Mouse (Mus musculus) C2C12 (cell line): Measurements from ENCODE around the gene Anks1.

Source experiments
- CEBPB ChIP-seq: IDR thresholded peaks from one replicate; pipeline ENCODE4 v1.6.1; 2011; ENCODE audit warnings: low read depth, mild to moderate bottlenecking, control low read depth, moderate library complexity
- CTCF ChIP-seq: IDR thresholded peaks from one replicate; pipeline ENCODE4 v1.5.1; 2011; ENCODE audit not compliant: control insufficient read depth, insufficient read depth, insufficient read length
- FOSL1 ChIP-seq: IDR thresholded peaks from one replicate; pipeline ENCODE4 v1.8.0; 2011; ENCODE audit warnings: mild to moderate bottlenecking, low read length; ENCODE audit not compliant: poor library complexity, insufficient read depth, severe bottlenecking
- MAX ChIP-seq: IDR thresholded peaks from one replicate; pipeline ENCODE4 v1.6.1; 2011; ENCODE audit warnings: mild to moderate bottlenecking, control low read depth
- MYOG ChIP-seq: IDR thresholded peaks from one replicate; pipeline ENCODE4 v1.6.1; 2011; ENCODE audit not compliant: control insufficient read depth, insufficient read length; ENCODE audit errors: extremely low read depth

GRCm38 (mm10) chr17:27942131-27942530 is 33.0 kb downstream of the Anks1 start:
- TF ChIP-seq MYOG (no peak), CTCF (no peak), FOSL1 (no peak), CEBPB (no peak), MAX (no peak)
